Mouse (Mus musculus) cerebellum, adult 9-10 months (tissue): ENCODE data around the gene Tkt.
"Not testable (repeated sequence)": the region's sequence is repeated elsewhere in the genome, so short reads cannot be mapped to it uniquely, and the experiment has no call there.

Source experiments
- DNase-seq: peaks from one replicate; pipeline ENCODE4 v3.0.0; 2022

Tkt gene

DNA sequence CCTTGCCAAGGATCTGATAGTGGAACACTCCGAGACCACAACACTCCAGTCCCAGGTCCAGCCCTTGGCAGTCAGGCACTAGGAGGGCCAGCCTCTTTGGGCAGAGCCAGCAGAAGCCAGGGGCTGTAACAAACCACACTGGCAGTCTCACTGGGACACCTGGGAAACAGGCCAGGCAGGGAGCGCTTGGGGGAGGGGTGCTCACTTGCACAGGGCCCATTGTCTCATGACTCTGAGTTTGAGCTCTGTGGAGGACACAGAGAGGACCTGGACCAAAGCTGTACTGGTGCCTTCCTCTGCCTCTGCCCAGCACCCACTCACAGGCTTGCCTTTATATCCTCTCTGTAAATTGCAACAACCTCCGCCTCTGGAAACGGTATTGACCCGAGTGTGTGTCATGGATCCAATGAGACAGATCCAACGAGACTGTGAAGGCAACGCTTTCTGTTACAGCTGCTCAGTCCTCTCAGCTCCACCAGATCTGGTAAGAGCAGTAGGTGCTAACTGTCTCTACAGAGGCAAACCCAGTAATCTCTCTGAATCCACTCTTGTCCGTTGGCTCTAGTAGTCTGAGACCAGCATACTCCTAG is at the start of gene Tkt:
Gene Tkt, plus strand, starts transcription at position 229 of the 590 bp plus-strand sequence.
- peak; percentile 72 for DNase-seq

DNA sequence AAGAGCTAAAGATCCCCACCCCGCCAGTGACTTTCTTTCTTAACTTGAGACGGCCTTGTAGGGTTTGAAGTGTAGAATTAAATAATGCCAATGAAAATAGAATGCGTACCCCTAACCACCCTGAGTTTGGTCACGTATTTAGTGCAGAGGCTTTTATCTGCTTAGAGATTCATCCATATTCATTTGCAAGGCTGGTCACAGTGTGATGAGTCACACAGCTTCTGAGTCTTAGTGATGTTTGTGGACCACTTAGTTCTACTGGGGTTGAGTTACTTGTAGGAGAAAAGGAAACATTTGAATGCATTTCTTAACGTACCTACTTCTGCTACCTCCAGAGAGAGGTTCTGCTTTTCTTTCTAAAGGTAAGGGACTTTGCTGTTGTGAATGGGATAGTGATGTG is 43.2 kb upstream of the Tkt start:
- no peak for DNase-seq

DNA sequence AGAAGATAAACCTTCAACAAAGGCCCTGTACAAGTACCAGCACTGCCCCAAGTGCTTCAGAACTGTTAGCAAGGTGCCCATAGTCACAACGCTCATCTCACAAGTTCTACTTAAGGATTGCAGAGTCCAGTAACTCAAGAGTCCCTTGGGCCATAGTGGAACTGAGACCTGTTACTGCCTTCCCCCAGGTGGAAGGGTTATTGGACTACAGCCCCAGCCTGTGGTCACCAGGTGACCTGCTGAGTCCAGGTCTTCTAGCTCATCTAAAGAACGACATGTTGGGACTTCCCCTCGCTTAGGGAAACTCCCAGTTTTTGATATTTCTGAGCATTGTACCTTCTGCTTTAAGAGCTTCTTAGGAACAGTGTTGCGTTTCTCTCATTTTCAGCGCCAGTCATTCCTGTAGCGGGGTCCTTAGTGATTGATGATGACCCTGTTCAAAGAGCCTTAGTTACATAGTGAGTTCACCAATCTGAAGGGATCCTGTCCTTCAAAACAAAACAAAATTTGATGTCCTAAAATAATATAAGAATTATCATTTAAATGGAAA is 37.9 kb upstream of the Tkt start:
- DNase-seq, result no peak

DNA sequence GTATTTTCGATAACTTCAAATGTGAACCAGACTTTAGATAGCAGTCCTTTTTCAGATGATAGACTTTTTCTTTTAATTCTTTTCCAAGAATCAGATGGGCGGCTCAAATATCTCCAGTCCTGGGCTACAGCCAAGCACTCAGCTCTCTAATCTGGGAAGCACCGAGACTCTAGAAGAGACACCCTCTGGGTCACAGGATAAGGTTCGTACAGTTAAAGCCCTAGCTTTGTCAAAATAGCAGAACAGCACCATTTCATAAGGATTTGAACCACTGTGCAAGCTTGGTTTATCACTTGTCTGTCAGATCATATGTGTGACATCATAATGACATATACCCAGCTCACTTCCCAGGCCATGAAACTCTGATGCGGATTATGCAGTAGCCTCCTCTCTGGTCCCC is 35.3 kb upstream of the Tkt start:
- no peak for DNase-seq

DNA sequence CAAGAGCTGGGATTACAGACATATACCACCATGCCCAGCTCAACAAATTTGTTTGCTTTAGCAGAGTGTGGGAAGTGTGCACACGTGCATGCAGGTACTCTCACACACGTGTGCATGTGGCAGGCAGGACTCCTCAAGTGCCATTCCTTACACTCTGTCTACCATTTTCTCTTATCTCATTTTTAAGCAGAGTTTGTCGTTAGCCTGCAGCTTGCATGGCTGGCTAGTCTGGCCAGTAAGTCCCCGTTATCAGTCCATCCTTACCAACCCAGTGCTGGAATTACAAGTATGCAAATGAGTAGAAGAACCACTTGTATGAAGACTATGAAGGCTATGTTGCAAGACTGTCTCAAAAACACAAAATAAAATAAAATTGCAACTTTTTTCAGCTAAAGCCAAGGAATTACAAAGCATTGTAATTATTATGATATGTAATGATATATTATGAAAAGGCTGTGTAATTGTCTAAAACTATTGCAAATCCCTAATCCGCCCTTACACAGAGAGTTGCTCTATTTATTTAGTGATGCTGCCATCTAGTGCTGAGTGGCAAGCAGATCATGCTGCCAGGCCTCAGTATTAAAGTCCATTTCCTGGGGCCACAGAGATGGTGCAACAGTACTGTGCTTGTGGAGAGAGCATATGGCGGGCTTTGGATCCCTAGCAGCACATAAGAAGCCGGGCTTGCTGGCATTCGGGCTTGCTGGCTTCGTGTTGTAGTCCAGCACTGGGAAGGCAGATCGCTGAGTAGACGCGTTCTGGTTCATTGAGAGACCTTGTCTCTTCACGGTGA is 32.0 kb upstream of the Tkt start:
- peak; percentile 89 for DNase-seq

DNA sequence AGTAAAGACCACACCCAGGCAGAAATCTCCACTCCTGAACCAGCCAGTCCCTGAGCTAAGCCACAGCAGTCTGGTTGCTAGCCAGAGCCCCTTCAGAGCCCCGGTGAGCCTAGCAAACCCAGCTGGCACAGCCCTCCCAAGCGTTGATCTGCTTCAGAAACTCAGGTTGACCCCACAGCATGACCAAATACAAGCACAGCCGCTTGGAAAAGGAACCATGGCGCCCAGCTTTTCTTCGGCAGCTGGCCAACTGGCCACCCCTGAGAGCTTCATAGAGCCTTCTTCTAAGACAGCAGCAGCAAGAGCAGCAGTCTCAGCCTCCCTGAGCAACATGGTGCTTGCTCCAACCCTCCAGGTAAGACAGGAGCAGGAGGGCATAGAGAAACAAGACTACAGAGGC is 28.8 kb upstream of the Tkt start:
- no peak for DNase-seq

DNA sequence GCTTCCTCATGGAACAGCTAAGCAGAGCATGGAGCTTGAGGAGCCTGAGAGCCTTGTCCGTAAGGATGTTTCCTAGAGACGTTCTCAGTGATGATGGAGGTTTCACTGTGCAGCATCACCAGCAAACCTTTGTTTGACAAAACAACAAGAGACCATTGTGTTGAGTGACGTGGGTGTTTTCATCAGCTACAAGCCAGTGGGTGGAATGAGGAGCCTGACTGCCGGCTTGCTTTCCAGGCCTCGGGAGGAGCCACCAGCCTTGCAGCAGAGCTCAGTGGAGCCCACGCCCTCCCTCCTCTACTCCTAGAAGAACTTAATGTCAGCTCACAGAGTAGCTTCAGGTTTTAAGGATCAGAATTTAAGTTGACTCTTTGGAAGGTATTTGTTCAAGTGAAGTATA is 24.8 kb upstream of the Tkt start:
- DNase-seq, result no peak

DNA sequence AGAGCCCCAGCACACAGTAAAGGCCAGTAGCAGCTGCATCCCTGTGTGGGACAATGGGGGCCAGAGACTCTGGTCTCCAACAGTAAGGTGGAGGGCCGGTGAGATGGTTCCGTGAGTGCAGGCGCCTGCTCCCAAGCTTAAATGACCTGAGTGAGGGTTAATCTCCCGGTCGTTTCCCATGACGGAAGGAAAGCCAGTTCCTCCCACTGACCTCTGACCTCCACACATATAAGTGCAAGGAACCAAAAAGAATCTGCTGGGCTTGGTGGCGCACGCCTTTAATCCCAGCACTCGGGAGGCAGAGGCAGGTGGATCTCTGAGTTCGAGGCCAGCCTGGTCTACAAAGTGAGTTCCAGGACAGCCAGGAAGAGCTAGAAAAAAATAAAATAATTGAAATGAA is 19.8 kb upstream of the Tkt start:
- no peak for DNase-seq

DNA sequence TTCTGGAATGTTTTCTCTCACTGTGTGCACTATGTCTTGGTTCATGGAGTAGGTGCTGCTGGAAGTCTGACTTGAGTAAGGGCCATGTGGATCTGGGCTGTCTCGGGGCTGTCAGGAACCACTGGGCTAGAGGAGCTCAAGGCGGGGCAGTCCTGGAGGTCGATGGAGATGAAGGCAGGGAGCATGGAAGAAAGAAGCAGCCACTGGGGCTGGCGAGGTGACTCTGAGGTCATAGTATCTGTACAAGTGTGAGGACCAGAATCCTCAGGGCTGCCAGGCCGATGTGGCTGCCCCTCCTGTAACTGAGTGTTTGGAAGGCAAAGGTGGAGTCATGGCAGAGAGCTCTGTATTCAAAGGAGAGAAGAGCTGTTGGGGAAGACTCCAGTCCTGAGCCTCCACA is 19.2 kb upstream of the Tkt start:
- no peak for DNase-seq

DNA sequence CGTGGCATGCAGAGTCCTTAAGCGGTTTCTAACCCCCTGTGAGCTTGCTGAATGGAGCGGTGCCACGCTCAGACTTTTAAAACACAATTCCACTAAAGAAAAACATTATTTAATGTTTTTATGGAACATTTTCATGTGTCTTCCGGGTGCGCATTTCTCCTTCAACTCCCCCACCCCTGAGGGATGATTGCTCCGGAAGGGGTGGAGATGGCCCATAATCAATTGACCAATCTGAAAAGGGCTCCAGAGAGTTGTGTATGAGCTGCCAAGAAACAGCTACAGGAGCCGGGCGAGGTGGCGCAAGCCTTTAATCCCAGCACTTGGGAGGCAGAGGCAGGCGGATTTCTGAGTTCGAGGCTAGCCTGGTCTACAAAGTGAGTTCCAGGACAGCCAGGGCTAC is 18.7 kb upstream of the Tkt start:
- DNase-seq, result no peak

DNA sequence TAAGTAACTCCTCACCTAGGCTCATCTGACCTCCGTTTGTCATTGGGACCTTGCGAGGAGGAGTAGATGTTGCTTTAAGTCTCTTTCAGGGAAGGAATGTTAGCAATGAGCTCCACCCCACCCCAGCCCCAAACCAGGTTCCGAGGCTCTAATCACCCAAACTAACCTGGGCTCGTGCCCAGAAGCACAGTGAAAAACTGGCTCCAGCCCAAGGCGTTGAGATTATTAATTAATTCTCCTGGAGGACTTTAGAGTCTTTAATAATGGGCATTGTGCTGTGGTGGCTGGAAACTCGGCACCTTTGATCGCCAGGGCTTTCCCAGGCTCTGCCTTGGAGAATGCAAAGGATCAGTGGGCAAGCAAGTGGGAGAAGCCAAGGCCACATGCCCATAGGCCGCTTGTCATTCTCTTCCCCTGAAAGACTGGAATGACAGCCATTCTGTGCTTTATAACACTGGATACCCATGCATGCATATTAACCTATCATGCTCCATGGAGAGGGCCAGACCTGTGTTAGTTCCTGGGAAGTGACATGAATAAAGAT is 17.4 kb upstream of the Tkt start:
- DNase-seq, result no peak

DNA sequence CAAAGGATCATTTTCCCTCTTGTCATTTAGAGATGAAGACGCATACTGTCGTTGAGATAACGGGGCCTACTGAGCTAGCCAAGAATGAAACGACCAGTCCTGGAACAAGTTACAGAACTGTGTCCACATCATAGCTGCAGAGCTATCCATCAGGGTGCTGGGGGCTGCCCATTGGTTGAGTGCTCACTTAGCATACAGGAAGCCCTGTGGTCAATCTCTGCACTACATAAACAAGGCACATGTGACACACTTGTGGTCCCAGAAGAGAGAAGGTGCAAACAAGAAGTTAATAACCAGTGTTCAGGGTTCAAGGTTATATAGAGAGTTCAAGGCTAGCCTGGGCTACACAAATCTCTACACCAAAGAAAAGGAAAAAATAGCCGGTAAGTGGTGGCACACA is 16.7 kb upstream of the Tkt start:
- DNase-seq, result no peak

DNA sequence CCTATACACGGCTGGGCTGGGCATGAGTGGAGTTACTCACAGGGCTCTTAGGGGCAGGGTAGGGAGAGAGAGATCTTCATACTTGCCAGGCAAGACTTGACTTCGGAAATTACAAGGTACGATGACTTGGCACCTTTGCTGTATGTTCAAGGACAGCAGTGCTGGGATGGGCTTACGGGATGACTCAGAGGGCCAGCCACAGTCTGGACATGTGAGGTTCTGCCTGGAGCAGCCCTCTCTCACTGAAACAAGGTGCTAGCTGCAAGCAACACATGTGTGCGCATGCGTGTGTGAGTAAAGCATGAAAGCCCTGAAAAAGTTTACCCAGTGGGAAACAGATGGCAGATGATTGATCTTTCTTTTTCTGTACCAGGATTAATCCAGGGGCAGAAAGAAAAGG is 16.3 kb upstream of the Tkt start:
- no peak for DNase-seq

DNA sequence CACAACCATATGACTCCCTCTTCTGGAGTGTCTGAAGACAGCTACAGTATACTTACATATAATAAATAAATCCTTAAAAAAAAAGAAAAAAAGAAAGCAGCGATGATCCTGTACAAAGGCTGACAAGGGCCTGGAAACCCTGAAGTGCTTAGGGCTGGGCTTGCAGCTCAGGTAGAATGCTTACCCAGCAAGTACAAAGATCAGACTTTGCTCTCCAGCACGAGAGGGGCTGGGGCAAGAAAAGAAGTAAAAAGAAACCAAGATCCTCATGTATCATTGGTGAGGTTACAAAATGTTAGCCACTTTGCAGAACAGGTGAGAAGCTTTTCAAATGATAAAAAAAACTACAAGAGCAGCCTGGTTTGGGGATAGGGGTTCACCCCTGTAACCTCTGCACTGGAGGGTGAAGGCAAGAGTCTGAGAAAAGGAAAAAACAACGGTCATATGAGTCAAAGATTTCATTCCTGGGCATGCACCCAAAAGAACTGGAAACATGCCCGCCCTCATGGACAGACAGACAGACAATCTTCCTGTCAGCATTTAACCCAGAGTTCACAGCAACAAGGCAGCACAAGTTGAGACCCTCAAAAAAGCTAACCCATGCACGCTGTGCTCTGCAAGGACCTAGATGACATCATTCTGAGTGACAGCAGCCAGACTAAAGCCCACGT is 14.2 kb upstream of the Tkt start:
- no peak for DNase-seq

DNA sequence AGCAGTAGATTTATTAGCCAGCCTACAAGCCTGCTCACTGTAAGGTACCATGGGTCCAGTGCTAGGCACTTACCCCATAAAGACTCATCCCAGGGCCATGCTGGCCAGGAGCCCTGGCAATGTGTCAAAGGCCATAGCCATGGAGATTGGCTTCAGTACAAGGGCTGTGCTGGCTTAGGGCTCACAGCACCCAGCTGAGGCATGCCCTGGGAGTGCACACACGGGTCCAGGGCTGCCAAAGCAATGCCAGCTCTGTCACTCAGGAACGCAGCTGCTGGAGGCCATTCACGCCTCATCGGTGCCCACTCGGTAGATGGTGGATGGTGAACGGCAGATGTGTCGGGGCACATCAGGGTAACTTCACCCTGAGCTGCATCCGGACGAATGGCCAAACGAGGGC is 6.6 kb upstream of the Tkt start:
- peak; percentile 52 for DNase-seq

DNA sequence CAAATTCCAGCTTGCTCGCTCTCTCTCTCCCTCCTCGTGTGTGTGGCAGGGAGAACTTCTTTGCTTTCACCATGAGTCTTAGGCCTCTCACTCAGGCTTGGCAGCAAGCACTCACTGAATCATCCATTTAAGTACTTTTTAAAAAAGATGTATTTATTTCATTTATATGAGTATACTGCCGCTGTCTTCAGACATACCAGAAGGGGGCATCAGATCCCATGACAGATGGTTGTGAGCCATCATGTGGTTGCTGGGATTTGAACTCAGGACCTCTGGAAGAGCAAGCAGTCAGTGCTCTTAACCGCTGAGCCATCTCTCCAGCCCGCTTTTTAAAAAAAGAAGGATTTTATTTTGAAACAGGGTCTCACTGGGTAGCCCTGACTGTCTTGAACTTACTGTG is 4.8 kb upstream of the Tkt start:
- DNase-seq, result not testable (repeated sequence)

DNA sequence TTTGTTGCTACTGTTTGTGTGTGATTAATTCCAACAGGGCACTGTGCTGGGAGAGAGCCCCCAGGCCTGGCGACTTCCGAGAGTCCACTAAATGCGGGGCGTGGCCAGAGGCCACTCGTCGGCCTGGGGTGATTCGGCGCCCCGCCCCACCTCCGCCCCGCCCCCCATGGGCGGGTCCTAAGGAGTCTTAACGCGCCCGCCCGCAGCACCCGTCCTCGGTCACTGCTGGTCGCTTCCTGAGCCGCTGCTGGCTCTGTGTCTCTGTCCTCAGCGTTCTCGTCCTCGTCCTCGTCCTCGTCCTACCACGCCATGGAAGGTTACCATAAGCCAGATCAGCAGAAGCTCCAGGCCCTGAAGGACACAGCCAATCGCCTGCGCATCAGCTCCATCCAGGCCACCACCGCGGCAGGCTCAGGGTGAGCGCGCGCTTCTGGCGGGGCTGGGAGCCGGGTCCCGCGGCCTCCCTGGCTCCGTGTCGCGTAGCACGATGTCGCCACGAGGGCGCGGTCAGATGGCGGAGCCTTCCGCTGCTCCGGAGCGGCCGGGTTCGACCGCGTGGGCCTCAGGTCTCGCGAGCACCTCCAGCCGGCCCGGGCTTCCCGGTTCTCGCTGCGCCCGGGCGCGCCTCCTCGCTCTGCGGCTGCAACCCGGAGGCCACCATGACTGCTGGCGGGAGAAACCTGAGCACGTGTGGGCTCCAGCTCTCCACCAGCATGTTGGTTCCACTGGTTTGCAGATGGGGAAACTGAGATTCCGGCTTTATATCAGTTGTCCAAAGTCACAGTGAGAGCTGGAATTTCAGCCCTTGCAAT is 1.0 kb downstream of the Tkt start:
- DNase-seq, result peak; percentile 94

DNA sequence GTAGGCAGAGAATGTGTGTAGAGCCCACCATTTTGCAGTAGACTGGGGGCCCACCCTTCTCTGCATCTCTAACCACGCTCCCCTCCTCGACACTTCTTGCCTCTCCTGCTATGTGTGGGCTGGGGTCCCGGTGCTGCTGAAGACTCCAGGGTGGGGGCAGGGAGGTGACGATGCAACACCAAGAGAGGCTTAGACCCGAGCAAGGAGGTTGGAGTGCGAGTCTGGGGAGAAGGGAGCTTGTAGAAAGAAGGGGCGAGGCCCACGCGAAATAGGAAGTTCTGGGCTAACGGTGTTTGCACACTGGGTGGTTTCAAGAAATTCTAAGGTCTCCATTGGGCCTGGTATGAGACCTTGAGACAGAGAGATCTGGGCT is 1.6 kb downstream of the Tkt start:
- peak; percentile 41 for DNase-seq

DNA sequence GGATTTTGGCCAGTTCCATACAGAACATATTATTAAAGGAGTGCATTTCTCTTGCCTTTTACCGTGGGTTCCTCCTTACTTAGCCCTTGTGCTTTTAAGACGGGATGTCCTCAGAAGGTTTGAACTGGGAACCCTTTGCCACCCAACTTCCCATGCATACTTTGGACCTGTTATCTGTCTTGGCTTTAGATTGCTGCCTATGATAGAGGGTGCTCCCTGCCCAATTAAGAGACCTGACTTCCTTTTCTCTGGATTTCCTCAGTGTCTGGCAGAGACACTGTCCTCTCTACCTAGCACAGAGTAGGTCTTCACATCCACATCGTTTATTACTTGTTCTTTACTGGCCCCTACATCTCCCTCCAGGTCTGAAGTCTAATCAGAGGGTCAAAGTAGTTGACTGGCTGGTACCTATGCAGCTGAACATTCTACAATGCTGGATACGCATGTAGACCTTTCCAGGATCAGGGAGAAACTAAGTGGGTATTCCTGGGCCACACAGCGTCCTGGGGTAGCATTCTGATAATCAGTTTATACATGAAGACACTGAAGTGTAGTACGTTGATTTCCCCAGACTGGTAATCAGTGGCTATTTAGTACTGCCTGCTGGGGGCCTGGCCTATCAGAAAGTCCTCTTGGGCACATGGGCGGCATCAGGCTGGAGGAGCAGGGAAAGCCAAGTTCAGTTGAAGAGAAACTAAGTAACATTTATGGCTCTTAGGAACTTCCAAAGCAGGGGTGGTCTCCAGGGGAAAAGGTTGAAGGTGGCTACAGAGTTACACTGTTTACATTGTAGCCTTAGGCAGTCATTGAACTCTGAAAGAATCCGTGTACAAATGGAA is 2.3 kb downstream of the Tkt start:
- no peak for DNase-seq

DNA sequence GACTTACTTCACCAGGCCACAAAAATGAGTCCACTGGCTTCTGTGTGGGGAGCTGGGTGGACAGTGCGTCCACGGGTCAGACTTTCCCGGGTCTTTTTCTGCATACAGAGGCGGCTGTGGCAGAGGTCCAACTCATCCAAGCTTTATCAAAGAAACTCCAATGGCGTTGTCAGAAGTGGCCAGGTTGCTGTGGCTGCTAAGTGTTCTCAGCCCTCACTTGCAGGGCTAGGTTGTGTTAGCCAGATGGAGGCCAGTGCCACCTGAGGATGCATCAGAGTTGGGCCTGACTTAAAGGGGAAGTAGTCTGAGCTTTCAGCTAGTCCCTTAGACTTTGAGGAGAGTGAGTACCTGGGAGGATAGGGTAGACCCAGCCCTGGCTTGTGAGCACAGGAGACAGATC is 3.4 kb downstream of the Tkt start:
- no peak for DNase-seq

DNA sequence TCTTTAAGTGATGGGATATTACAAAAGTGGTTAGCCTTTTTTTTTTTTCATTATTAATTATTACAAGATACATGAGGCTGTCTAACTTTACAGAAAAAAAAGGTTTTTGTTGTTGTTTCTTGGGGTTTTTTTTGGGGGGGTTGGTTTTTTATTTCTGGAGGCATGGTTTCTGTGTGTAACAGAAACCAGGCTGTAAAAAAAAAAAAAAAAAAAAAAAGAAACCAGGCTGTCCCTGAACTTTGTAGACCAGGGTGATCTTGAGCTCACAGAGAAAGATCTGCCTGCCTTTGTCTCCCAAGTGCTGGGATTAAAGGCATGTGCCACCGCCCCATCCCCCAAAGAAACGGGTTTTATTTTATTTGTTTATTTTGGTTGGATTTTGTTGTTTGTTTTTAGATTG is 3.8 kb downstream of the Tkt start:
- DNase-seq, result no peak

DNA sequence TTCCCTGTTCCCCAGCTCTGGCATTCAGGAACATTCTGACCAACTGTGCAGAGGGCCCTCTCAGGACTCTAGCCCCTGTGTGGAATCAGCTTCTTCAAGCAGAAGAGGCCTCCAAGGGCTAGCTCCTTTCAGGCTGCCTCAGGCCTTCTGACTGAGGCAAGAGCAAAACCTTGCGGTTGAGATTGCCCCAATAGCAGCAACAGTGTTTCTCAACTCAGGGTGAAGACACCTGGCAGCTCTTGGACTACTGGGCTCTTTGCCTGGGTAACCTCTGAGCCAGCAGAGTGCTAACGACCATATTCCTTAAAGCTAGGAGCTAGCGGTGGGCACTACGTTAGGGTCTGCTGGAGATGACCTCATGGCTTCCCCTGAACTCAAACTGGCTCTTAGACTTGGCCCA is 5.0 kb downstream of the Tkt start:
- DNase-seq, result no peak
